Mouse (Mus musculus) lung, postnatal 0 days (tissue): Measurements from ENCODE around the gene Ppp1r35.

ENCODE experiments used
- CTCF ChIP-seq: IDR thresholded peaks from 2 replicates; pipeline ENCODE4 v1.5.1; 2016; ENCODE audit warnings: antibody characterized with exemption, mild to moderate bottlenecking
- EP300 ChIP-seq: IDR thresholded peaks from 2 replicates; pipeline ENCODE4 v1.6.1; 2016; ENCODE audit warnings: antibody characterized with exemption, mild to moderate bottlenecking, control low read depth

GRCm38 (mm10) chr5:137758921-137759534 lies 19.6 kb upstream of the Ppp1r35 start:
- TF ChIP-seq CTCF (no peak), EP300 (no peak)
